Mouse (Mus musculus) limb, embryonic 15.5 days (tissue): Measurements from ENCODE around the gene Mrpl34. TPM values are rescaled to one million over a fixed set of nuclear protein-coding genes. Genes with fewer than 3 reads are reported as not detected.
A peak's percentile ranks its signal among the peaks of the same experiment; 100 is the strongest.

ENCODE experiments used
- ATAC-seq: fragments of 200-750 bp; cut with Nextera tagmentation; 2 replicates; pipeline ENCODE4 v1.8.0; 2017; ENCODE audit warnings: low read depth, moderate TSS enrichment; ENCODE audit not compliant: insufficient number of reproducible peaks, low FRiP score, low TSS enrichment
- H3K27ac ChIP-seq: fragments of 300-500 bp; sonication (generic); 2 replicates; pipeline ENCODE4 v1.5.1; 2015; ENCODE audit warnings: moderate library complexity, mild to moderate bottlenecking, inconsistent platforms
- H3K27me3 ChIP-seq: fragments of 300-500 bp; sonication (generic); 2 replicates; pipeline ENCODE4 v1.6.1; 2015; ENCODE audit warnings: inconsistent platforms
- H3K36me3 ChIP-seq: fragments of 300-500 bp; sonication (generic); 2 replicates; pipeline ENCODE4 v1.6.1; 2015; ENCODE audit warnings: inconsistent platforms
- H3K4me1 ChIP-seq: fragments of 300-500 bp; sonication (generic); 2 replicates; pipeline ENCODE4 v1.6.1; 2015; ENCODE audit warnings: inconsistent platforms
- H3K4me2 ChIP-seq: fragments of 300-500 bp; sonication (generic); 2 replicates; pipeline ENCODE4 v1.6.1; 2015; ENCODE audit warnings: mild to moderate bottlenecking, inconsistent platforms
- H3K4me3 ChIP-seq: fragments of 300-500 bp; sonication (generic); 2 replicates; pipeline ENCODE4 v1.5.1; 2015; ENCODE audit warnings: mild to moderate bottlenecking, inconsistent platforms
- H3K9ac ChIP-seq: fragments of 300-500 bp; sonication (generic); 2 replicates; pipeline ENCODE4 v1.6.1; 2015; ENCODE audit warnings: inconsistent platforms
- H3K9me3 ChIP-seq: fragments of 300-500 bp; sonication (generic); 2 replicates; pipeline ENCODE4 v1.6.1; 2016; ENCODE audit warnings: inconsistent platforms
- WGBS: fragments of 180-500 bp; shearing (Covaris S2); methylation state at CpG from one replicate; pipeline ENCODE4 v1.1.7; 2015; 5-methylcytosine and 5-hydroxymethylcytosine counted together
- polyA plus RNA-seq: library from polyadenylated mRNA; unstranded; fragments of >200 nt; fragmentation: Nextera tagmentation; extraction: Ambion mirVana; gene quantifications from 2 replicates; pipeline ENCODE4 v1.2.1, GENCODE M21; 2015

Gene Mrpl34
- polyA plus RNA-seq, 1 experiment from 2014 or later: 122 TPM

GRCm38 (mm10) chr8:71460716-71461115 lies 4.0 kb upstream of the Mrpl34 start:
- no peak overlapping the region for H3K27ac ChIP-seq
- no peaks in the 10 kb centered on the region for H3K27me3 ChIP-seq
- WGBS: 93% methylated on average over 6 of the region's 6 CpGs
- H3K9ac ChIP-seq: no peak overlapping the region
- H3K36me3 ChIP-seq: peaks cover 45% of the 10 kb centered on the region
- H3K4me3 ChIP-seq: no peak overlapping the region
- H3K4me1 ChIP-seq: peaks cover 40% of the 10 kb centered on the region
- H3K9me3 ChIP-seq: no peaks in the 10 kb centered on the region
- ATAC-seq: no peak
- H3K4me2 ChIP-seq: no peak overlapping the region

- ATAC-seq: no peak
- H3K27me3 ChIP-seq: no peaks in the 10 kb centered on the region
- H3K36me3 ChIP-seq: peaks cover 50% of the 10 kb centered on the region
- H3K27ac ChIP-seq: no peak overlapping the region
- H3K4me3 ChIP-seq: no peak overlapping the region
- no peaks in the 10 kb centered on the region for H3K9me3 ChIP-seq
- H3K9ac ChIP-seq: no peak overlapping the region
- H3K4me2 ChIP-seq: no peak overlapping the region
- peaks cover 43% of the 10 kb centered on the region for H3K4me1 ChIP-seq
- 81% methylated on average over 47 of the region's 47 CpGs for WGBS
Measured at GRCm38 (mm10) chr8:71461152-71461840, 3.5 kb upstream of the Mrpl34 start.

- Histone ChIP-seq H3K4me2 (peak overlapping the region; percentile 88), H3K27ac (no peak overlapping the region), H3K9ac (no peak overlapping the region), H3K4me3 (peak overlapping the region; percentile 84), H3K27me3 (no peaks in the 10 kb centered on the region), H3K36me3 (peaks cover 47% of the 10 kb centered on the region), H3K4me1 (peaks cover 43% of the 10 kb centered on the region), H3K9me3 (no peaks in the 10 kb centered on the region)
- WGBS: 70% methylated on average over 4 of the region's 4 CpGs
- no peak for ATAC-seq
Measured at GRCm38 (mm10) chr8:71462191-71462590, 2.6 kb upstream of the Mrpl34 start.

- H3K4me3 ChIP-seq: peak overlapping the region; percentile 84
- peak overlapping the region; percentile 88 for H3K4me2 ChIP-seq
- H3K9ac ChIP-seq: peak overlapping the region; percentile 82
- H3K27me3 ChIP-seq: no peaks in the 10 kb centered on the region
- 0 out of 2 replicates have a peak overlapping the region, but pooled peaks have one; percentile 58 for H3K27ac ChIP-seq
- WGBS: 5% methylated on average over 16 of the region's 16 CpGs
- no peak for ATAC-seq
- H3K4me1 ChIP-seq: peaks cover 42% of the 10 kb centered on the region
- H3K36me3 ChIP-seq: peaks cover 41% of the 10 kb centered on the region
- H3K9me3 ChIP-seq: no peaks in the 10 kb centered on the region
Measured at GRCm38 (mm10) chr8:71462786-71463185, 2.0 kb upstream of the Mrpl34 start.

- Histone ChIP-seq H3K9me3 (no peaks in the 10 kb centered on the region), H3K4me2 (peak within 1 kb of the TSS; percentile 88), H3K27ac (peak within 1 kb of the TSS; percentile 89), H3K4me3 (peak within 1 kb of the TSS; percentile 84), H3K27me3 (no peaks in the 10 kb centered on the region), H3K9ac (peak within 1 kb of the TSS; percentile 82), H3K4me1 (peaks cover 38% of the 10 kb centered on the region), H3K36me3 (peaks cover 35% of the 10 kb centered on the region)
- ATAC-seq: peak; percentile 82
- WGBS: 0% methylated on average over 55 of the region's 55 CpGs
Measured at GRCm38 (mm10) chr8:71463188-71464033, 1.3 kb upstream of the Mrpl34 start, which contains the start of gene Abhd8. Gene Abhd8 (minus strand): TSS chr8:71463655.

DNA sequence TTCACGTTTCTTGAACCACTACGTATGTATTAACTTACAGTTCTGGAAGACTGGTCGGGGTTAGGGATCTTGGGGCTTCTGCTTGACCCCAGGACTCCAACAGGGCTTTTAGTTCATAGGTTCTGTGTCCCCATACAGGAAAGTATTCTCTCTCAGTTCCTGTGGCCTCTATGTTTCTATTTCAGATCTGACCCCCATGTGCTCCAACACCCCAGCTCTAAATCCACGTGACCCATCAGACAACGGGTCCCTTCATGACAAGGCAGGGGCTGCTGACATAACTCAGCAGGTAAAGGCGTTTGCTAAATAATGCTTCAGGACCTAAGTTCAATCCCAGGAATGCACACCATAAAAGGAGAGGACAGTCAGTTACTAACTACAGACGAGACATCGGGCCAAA lies 974 bp downstream of the Mrpl34 start:
- ATAC-seq: no peak
- WGBS: 83% methylated on average over 8 of the region's 8 CpGs

DNA sequence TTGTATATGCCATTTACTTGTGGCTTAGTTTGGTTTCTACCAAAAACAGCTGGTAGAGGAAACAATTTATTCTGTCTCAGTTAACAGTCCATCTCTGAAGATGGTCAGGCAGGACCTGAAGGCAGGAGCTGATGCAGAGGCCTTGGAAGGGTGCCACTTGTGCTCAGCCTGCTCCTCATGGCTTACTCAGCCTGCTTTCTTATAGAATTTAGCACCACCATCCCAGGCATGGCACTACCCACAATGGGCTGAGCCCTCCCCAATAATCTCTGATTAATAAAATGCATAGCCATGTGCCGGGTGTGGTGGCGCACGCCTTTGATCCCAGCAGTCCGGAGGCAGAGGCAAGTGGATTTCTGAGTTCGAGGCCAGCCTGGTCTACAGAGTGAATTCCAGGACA lies 1.4 kb downstream of the Mrpl34 start:
- H3K9me3 ChIP-seq: no peaks in the 10 kb centered on the region
- no peak for ATAC-seq
- WGBS: 96% methylated on average over 5 of the region's 5 CpGs
- H3K4me2 ChIP-seq: no peak overlapping the region
- no peak overlapping the region for H3K9ac ChIP-seq
- no peak overlapping the region for H3K27ac ChIP-seq
- H3K36me3 ChIP-seq: peaks cover 15% of the 10 kb centered on the region
- H3K4me1 ChIP-seq: peaks cover 50% of the 10 kb centered on the region
- peak overlapping the region; percentile 84; the same call in 1 of the 2 replicates for H3K4me3 ChIP-seq
- H3K27me3 ChIP-seq: no peaks in the 10 kb centered on the region

More for the DNA sequence above, 974 bp downstream of the Mrpl34 start:
- no peak overlapping the region for H3K27ac ChIP-seq
- H3K9me3 ChIP-seq: no peaks in the 10 kb centered on the region
- peaks cover 16% of the 10 kb centered on the region for H3K36me3 ChIP-seq
- H3K9ac ChIP-seq: no peak overlapping the region; the same call in 1 of the 2 replicates
- H3K4me2 ChIP-seq: peak overlapping the region; percentile 88; the same call in 1 of the 2 replicates
- H3K4me3 ChIP-seq: peak overlapping the region; percentile 84
- no peaks in the 10 kb centered on the region for H3K27me3 ChIP-seq
- H3K4me1 ChIP-seq: peaks cover 49% of the 10 kb centered on the region

- Histone ChIP-seq H3K27me3 (no peaks in the 10 kb centered on the region), H3K9ac (no peak overlapping the region), H3K4me3 (no peak overlapping the region), H3K4me1 (peaks cover 42% of the 10 kb centered on the region), H3K9me3 (no peaks in the 10 kb centered on the region), H3K36me3 (peaks cover 19% of the 10 kb centered on the region), H3K4me2 (no peak overlapping the region), H3K27ac (no peak overlapping the region)
- ATAC-seq: no peak
- 93% methylated on average over 2 of the region's 2 CpGs for WGBS
Measured at GRCm38 (mm10) chr8:71467201-71467600, 2.4 kb downstream of the Mrpl34 start.

GRCm38 (mm10) chr8:71468001-71468400 lies 3.2 kb downstream of the Mrpl34 start:
- Histone ChIP-seq H3K4me3 (no peak overlapping the region), H3K9ac (no peak overlapping the region), H3K4me2 (no peak overlapping the region), H3K9me3 (no peaks in the 10 kb centered on the region), H3K27ac (no peak overlapping the region), H3K27me3 (no peaks in the 10 kb centered on the region), H3K4me1 (peaks cover 35% of the 10 kb centered on the region), H3K36me3 (peaks cover 27% of the 10 kb centered on the region)
- no peak for ATAC-seq
- 81% methylated on average over 1 of the region's 1 CpGs for WGBS

- under 1% methylated on average over 52 of the region's 52 CpGs for WGBS
- peak within 1 kb of the TSS; percentile 75 for H3K27ac ChIP-seq
- no peaks in the 10 kb centered on the region for H3K9me3 ChIP-seq
- H3K4me1 ChIP-seq: peaks cover 31% of the 10 kb centered on the region
- H3K4me3 ChIP-seq: peak within 1 kb of the TSS; percentile 70
- H3K27me3 ChIP-seq: no peaks in the 10 kb centered on the region
- peak; percentile 86 for ATAC-seq
- peak within 1 kb of the TSS; percentile 44 for H3K9ac ChIP-seq
- H3K4me2 ChIP-seq: peak within 1 kb of the TSS; percentile 66
- H3K36me3 ChIP-seq: peaks cover 36% of the 10 kb centered on the region
Measured at GRCm38 (mm10) chr8:71468916-71469315, 4.2 kb downstream of the Mrpl34 start, which contains the start of gene Dda1. Gene Dda1 (plus strand): TSS chr8:71469199.

GRCm38 (mm10) chr8:71469411-71469810 lies 4.7 kb downstream of the Mrpl34 start:
- ATAC-seq: no peak
- Histone ChIP-seq H3K27ac (peak overlapping the region; percentile 75), H3K4me3 (peak overlapping the region; percentile 70), H3K27me3 (no peaks in the 10 kb centered on the region), H3K4me1 (peaks cover 26% of the 10 kb centered on the region), H3K9ac (peak overlapping the region; percentile 44), H3K9me3 (no peaks in the 10 kb centered on the region), H3K36me3 (peaks cover 40% of the 10 kb centered on the region), H3K4me2 (peak overlapping the region; percentile 66)
- WGBS: under 1% methylated on average over 21 of the region's 24 CpGs
